Mouse (Mus musculus) spleen, adult 18-20 months (tissue): ENCODE results near the gene Lhfpl3.

Experiments used
- DNase-seq, 2 experiments: peaks; one replicate each; pipeline ENCODE4 v3.0.0; 2022; ENCODE audit warnings: mixed read lengths in 2 of 2

Gene Lhfpl3

GRCm38 (mm10) chr5:22928746-22929145 lies 182.9 kb downstream of the Lhfpl3 start:
- no peak for DNase-seq

DNA sequence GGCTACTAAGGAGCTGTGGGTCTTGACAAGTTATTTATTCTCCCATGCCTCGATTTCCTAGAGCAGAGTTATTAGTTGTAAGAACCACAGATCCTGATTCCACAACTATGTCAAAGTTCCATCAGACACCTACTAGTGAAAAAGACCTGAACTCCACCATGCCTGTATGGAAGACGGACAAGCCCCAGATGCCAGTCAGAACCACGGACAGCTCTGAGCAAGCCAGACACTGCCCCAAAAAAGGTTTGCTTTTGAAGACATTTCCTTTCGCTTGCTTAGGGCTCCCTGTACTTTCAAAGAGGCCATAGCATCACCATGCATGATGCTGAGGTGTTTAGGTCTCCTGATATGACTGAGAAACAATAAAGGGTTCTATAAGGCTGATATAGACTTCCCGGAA lies 197.4 kb downstream of the Lhfpl3 start:
- DNase-seq = no peak

- no peak for DNase-seq
These were observed 217.4 kb downstream of the Lhfpl3 start for GRCm38 (mm10) chr5:22963300-22963699.

GRCm38 (mm10) chr5:22986771-22987170 lies 240.9 kb downstream of the Lhfpl3 start:
- no peak for DNase-seq

GRCm38 (mm10) chr5:22999811-23000210 lies 254.0 kb downstream of the Lhfpl3 start:
- DNase-seq = no peak

DNA sequence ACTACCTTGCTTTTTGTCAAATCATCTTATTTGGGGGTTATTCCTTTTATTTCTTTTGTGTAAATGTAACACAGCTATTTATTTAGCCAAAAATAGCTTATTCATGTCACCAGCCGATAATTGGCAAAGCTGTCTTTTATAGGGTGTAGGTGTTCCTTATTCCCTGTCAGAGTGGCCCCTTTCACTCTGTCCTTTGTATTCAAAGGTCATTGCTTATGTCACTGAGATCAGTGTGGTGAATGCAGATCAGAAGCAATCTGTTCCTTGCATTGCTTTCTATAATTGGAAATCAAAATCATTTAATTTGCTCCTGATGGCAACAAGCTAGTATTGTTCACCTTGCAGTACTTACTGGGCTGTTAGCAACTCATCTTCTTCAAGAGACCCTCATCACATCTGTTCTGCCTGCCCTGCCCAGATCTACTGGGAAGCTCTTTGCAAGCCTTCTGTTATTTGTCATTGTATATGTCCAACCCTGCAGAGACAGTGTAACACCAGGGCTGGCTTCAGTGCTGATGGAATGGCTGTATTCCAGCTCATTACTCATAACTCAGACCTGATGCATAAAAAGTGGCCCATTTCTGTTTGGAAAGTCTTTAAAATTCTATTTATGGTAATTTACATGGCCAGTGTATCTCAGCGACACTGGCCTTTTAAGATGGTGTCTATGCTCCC lies 257.4 kb downstream of the Lhfpl3 start:
- no peak for DNase-seq

- no peak for DNase-seq
These were observed 260.3 kb downstream of the Lhfpl3 start for GRCm38 (mm10) chr5:23006207-23006606.

- no peak for DNase-seq
These were observed 264.6 kb downstream of the Lhfpl3 start for GRCm38 (mm10) chr5:23010460-23010859.

DNA sequence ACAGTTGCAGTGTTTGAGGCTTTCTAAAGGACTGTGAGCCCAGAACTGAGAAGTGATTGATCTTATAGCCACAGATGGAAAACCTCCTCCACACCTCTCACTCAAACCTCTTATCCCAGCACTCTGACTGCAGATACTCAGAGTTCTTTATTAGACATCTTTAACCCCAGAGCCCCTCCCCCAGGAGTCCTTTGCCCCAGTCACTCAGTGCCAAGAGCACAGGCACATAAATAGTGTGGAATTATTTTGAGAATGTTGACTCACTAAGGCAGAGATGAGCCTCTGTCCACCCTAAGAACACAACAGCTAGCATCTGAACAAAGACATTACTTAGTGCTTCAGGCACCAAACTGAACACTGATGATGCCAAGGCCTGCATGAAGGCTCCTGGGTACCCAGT lies 268.1 kb downstream of the Lhfpl3 start:
- no peak for DNase-seq

DNA sequence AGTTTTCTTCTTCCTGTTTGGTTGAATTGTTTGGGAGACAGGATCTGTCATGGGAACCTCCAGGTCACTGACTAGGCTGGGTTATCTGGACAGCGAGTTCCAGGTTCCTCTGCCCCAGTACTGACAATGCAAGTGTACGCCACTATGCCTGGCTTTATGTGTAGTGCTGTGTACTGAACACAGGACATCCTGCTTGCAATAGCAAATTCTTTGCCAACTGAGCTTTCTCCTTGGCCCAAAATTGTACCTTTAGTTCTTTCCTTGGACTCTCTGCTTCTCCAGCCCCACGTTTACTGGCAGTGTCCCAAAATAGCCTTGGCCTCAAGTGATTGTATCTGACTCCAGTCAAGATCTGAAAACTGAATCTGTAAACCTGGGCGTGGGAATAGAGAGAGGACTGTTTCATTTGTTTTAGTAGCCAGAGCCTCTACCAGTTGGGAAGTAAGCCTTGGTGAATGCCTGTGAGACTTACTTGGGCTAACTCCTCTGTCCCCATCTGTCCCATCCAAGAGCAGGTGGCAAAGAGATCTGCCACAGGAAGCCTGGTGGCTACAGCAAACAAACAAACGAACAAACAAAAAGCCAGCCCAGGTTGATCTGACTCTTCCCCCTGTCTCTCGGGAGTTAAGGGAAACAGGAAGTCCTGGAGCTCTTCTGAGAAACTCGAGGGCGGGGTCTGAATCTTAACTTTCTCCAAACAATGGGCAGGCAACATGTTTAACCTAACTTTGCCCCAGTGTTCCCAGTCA lies 269.9 kb downstream of the Lhfpl3 start:
- no peak for DNase-seq

GRCm38 (mm10) chr5:23034944-23035726 lies 289.3 kb downstream of the Lhfpl3 start:
- DNase-seq = no peak

GRCm38 (mm10) chr5:23035727-23036029 lies 289.8 kb downstream of the Lhfpl3 start:
- DNase-seq = no peak

DNA sequence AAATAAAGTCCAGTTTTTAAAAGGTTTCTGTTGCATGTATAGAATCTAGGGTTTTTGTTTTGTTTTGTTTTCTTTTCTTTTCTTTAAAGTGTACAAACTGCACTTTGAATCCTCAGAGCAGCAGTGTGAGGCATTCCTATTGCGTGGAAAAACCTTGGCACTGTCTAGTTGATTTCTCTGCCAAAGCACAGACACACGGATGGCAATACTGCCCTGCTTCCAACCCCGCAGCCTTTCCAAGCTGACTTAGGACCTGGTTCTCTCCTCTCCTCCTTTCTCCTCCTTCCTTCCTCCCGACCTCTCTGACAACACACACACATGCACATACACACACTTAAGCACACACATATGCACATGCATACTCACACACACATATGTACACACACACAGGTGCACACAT lies 294.6 kb downstream of the Lhfpl3 start:
- DNase-seq = no peak

GRCm38 (mm10) chr5:23042862-23043261 lies 297.0 kb downstream of the Lhfpl3 start:
- DNase-seq = no peak

GRCm38 (mm10) chr5:23049083-23049663 lies 303.3 kb downstream of the Lhfpl3 start:
- no peak for DNase-seq

- DNase-seq = no peak
These were observed 305.6 kb downstream of the Lhfpl3 start for GRCm38 (mm10) chr5:23051458-23051857.

GRCm38 (mm10) chr5:23094894-23095293 lies 349.0 kb downstream of the Lhfpl3 start:
- DNase-seq = no peak

DNA sequence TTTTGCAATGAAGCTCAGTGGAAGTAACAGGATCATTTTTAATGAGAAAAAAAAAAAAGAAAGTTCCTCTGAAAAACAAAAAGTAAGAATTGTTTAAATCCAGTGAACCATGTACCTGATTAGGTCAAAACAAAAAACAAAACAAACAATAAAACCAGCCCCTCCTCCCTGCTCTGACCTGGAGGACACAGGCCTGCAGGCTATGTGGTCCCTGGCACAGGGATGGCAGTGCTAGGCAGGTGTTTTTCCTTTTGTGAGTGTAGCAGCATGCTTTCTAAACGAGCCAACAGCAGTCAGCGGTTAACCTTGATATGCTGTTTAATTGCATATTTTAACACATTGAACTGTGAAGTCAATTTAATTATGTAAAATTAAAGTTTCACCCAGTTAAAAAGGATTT lies 360.7 kb downstream of the Lhfpl3 start:
- no peak for DNase-seq

GRCm38 (mm10) chr5:23111307-23111706 lies 365.4 kb downstream of the Lhfpl3 start:
- DNase-seq = no peak

GRCm38 (mm10) chr5:23114249-23114648 lies 368.4 kb downstream of the Lhfpl3 start:
- DNase-seq = no peak

DNA sequence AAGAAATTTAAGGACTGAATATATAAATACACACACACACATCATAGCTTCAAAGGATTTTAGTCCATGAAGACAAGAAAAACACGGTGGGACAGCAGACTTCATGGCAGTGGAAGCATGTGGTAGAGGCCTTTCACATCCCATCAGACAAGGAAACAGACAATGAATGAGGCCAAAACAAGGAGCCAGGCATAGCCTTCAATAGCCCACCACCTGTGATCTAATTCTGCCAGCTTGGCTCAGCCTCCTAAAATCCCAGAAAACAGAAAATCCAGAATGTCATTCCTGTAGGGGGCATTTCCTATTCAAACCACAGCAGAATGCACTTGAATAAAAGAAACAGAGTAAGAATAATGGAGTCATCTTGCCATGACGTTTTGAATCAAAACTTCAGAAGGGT lies 381.0 kb downstream of the Lhfpl3 start:
- DNase-seq = no peak

DNA sequence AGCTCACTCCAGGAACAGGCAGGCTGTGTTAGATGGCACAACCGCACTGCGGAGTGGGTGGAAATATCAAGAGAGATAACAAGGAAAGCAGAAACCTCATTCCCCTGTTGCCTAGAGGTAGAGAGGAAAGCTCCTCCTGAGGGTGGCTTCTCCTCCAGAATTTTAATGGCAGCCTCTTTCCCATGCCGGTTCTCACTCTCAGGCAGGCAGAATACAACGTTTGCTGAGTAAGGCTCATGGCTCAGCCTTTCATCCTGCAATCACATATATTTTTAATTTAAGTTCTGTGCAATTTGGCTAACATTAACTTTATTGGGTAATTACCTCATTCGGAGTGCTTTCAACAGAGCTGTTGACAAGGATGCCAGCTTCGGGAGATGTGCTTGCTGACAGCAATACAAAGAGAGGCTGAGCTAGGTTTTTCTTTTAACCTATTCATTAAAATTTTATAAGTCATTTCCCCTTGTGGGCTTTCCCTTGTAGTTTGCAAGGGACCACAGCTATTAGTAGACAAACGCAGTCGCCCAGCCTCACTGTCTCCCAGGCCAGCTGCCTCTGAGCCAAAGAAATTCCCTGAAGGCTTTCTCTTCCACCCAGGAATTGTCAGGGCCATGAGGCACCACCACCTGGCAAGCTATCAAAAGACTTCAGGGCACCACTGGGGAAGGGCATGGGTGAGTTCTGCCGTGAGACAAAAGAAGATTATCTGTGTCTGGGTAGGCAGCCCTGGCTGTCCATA lies 394.5 kb downstream of the Lhfpl3 start:
- no peak for DNase-seq

DNA sequence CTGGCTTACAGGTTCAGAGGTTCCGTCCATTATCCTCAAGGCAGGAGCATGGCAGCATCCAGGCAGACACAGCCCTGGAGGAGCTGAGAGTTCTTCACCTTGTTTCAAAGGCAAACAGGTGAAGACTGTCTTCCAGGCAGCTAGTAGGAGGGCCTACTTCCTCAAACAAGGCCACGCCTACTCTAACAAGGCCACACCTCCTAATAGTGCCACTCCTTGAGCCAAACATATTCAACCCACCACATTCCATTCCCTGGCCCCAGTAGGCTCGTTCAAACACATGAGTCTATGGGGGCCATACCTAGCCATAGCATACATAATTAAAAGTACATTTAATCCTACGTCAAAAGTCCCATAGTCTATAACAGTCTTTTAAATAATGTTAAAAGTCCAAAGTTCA lies 407.4 kb downstream of the Lhfpl3 start:
- no peak for DNase-seq
